Mouse (Mus musculus): ENCODE results near the gene C1qtnf2. TPM values are rescaled to one million over a fixed set of nuclear protein-coding genes. Genes with fewer than 3 reads are reported as not detected.

The C1qtnf2 gene
- polyA plus RNA-seq, 1 experiment from 2014 or later: 1.3 TPM

DNA sequence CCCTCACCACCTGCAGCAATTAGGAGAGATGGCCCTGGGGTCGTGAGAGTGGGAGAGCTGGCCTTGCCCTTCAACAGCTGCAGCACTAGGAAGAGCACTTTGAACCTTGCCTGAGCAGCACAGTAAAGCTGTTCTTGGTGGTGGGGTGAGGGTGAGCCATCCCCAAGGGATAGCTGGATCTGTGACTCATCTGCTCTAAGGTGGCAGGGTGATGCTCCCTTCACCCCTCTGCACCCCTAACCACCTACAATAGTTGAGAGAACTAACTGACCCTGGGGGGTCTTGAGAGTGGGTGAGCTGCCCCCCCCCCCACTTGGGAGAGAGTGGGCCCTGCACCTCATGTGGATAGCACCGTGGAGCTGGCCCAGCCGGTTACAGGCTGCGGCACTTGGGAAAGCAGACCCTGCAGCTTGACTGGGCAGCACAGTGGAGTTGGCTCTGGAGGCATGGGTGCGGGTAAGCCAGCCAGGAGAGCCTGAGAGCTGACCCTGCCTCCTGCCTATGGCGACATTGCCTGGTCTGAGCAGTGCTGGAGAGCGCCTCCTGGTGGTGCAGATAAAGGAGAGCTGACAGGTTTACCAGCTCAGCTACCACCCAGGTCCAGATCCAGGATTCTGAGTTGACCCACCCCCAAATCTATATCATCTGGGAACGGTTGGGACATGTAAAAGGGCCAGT is 42.4 kb downstream of the C1qtnf2 start:
- H3K9me3 ChIP-seq (replicated peaks; ENCODE audit: control insufficient read depth, low read length): no peaks in the 10 kb centered on the region
- no peak overlapping the region for H3K4me3 ChIP-seq (ENCODE audit: low read depth, low read length)
- H3K27ac ChIP-seq (ENCODE audit: low read depth, low read length): no peak overlapping the region
- no peaks in the 10 kb centered on the region for H3K27me3 ChIP-seq (ENCODE audit: control insufficient read depth, insufficient read depth, low read length)
- no peaks in the 10 kb centered on the region for H3K4me1 ChIP-seq (ENCODE audit: control insufficient read depth, insufficient read depth, low read length)
- no peak; the same call in 1 of the 2 replicates for ATAC-seq (replicated peaks; ENCODE audit: insufficient number of reproducible peaks, low FRiP score, low TSS enrichment)
- no peak overlapping the region for H3K9ac ChIP-seq (ENCODE audit: low read depth, low read length)
- H3K36me3 ChIP-seq (ENCODE audit: control insufficient read depth, insufficient read depth, low read length): no peaks in the 10 kb centered on the region
- H3K4me2 ChIP-seq: no peak overlapping the region
- WGBS (ENCODE audit: insufficient replicate concordance): 31% methylated on average over 8 of the region's 8 CpGs

DNA sequence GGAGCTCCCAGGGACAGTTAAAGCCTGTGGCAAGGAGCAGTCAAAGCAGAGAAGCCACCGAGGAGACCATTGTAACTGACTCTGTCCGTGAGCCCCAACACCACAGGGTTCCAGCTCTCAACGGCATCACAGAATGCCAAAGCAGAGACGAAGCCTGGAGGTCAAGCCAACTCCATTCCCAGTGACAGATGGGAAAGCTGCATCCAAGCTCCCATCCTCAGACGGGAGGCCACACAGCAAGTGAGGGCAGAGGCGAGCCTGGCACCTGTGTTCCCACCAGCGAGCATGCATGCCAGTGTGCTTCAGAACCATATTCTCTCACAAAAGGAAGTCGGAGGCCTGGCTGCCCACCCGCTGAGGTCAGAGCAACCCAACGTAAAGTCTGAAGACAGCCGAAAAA is 43.6 kb downstream of the C1qtnf2 start:
- H3K27me3 ChIP-seq (ENCODE audit: control insufficient read depth, insufficient read depth, low read length): no peaks in the 10 kb centered on the region
- ATAC-seq (replicated peaks; ENCODE audit: insufficient number of reproducible peaks, low FRiP score, low TSS enrichment): no peak
- no peak overlapping the region for H3K9ac ChIP-seq (ENCODE audit: low read depth, low read length)
- no peaks in the 10 kb centered on the region for H3K36me3 ChIP-seq (ENCODE audit: control insufficient read depth, insufficient read depth, low read length)
- H3K4me2 ChIP-seq: no peak overlapping the region
- no peak overlapping the region for H3K4me3 ChIP-seq (ENCODE audit: low read depth, low read length)
- H3K27ac ChIP-seq (ENCODE audit: low read depth, low read length): no peak overlapping the region
- no peaks in the 10 kb centered on the region for H3K4me1 ChIP-seq (ENCODE audit: control insufficient read depth, insufficient read depth, low read length)
- WGBS (ENCODE audit: insufficient replicate concordance): 81% methylated on average over 11 of the region's 11 CpGs
- no peaks in the 10 kb centered on the region for H3K9me3 ChIP-seq (replicated peaks; ENCODE audit: control insufficient read depth, low read length)

DNA sequence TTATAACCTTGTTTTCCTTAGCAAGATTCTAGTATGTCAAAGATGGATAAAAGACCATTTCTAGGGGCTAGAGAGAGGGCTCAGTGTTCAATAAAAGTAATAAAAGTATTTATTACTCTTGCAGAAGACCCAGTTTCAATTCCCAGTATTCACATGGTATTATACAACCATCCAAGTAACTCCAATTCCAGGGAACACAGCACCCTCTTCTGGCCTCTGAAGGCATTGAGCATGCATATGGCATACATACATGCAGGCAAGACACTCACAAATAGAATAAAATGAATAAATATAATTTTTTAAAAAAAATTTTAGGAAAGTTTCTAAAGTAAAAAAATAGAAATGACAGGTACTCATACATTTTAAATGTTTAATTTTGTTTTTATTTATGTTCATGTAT is 44.0 kb downstream of the C1qtnf2 start:
- Histone ChIP-seq H3K9ac (ENCODE audit: low read depth, low read length) (no peak overlapping the region), H3K4me2 (no peak overlapping the region), H3K27ac (ENCODE audit: low read depth, low read length) (no peak overlapping the region), H3K9me3 (replicated peaks; ENCODE audit: control insufficient read depth, low read length) (no peaks in the 10 kb centered on the region), H3K36me3 (ENCODE audit: control insufficient read depth, insufficient read depth, low read length) (no peaks in the 10 kb centered on the region), H3K4me1 (ENCODE audit: control insufficient read depth, insufficient read depth, low read length) (no peaks in the 10 kb centered on the region), H3K27me3 (ENCODE audit: control insufficient read depth, insufficient read depth, low read length) (no peaks in the 10 kb centered on the region), H3K4me3 (ENCODE audit: low read depth, low read length) (no peak overlapping the region)
- ATAC-seq (replicated peaks; ENCODE audit: insufficient number of reproducible peaks, low FRiP score, low TSS enrichment): no peak

DNA sequence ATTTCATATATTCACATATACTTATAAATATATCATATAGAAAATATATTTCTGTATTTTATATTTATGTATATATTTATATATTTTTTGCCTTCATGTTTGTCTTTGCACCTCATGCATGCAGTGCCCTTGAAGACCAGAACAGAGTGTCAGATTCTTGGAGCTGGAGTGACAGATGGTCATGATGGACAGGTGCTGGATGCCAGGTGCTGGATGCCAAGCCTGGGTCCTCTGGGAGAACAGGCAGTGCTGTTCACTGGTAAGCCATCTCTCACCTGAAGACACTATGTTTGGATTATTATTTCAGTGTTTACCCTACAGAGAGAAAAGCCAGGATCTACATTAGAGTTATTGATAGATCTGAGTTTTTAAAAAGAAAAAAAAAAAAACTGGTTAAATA is 44.7 kb downstream of the C1qtnf2 start:
- Histone ChIP-seq H3K27me3 (ENCODE audit: control insufficient read depth, insufficient read depth, low read length) (no peaks in the 10 kb centered on the region), H3K27ac (ENCODE audit: low read depth, low read length) (no peak overlapping the region), H3K9ac (ENCODE audit: low read depth, low read length) (no peak overlapping the region), H3K4me3 (ENCODE audit: low read depth, low read length) (no peak overlapping the region), H3K36me3 (ENCODE audit: control insufficient read depth, insufficient read depth, low read length) (no peaks in the 10 kb centered on the region), H3K4me2 (no peak overlapping the region), H3K4me1 (ENCODE audit: control insufficient read depth, insufficient read depth, low read length) (no peaks in the 10 kb centered on the region), H3K9me3 (replicated peaks; ENCODE audit: control insufficient read depth, low read length) (no peaks in the 10 kb centered on the region)
- ATAC-seq (replicated peaks; ENCODE audit: insufficient number of reproducible peaks, low FRiP score, low TSS enrichment): no peak

DNA sequence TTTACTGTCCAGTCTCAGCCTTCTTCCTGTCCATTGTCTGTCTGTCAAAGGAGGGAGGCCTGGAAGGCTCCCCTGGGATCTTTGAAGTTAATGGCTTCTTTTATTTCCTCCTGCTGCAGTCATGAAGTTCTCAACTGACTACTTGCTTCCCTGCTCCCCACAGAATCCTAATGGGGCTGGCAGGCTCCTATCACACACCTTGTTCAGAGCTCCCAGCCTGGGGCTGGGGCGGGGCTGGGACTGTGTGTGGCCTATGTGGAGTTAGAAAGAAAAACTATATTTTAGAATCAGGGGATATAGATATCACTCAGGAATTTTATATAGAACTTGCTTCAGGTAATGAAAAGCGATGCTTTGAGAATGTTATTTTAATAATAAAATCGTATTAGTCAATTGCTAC is 46.4 kb downstream of the C1qtnf2 start:
- Histone ChIP-seq H3K4me1 (ENCODE audit: control insufficient read depth, insufficient read depth, low read length) (no peaks in the 10 kb centered on the region), H3K4me3 (ENCODE audit: low read depth, low read length) (no peak overlapping the region), H3K36me3 (ENCODE audit: control insufficient read depth, insufficient read depth, low read length) (no peaks in the 10 kb centered on the region), H3K27me3 (ENCODE audit: control insufficient read depth, insufficient read depth, low read length) (no peaks in the 10 kb centered on the region), H3K9me3 (replicated peaks; ENCODE audit: control insufficient read depth, low read length) (no peaks in the 10 kb centered on the region), H3K27ac (ENCODE audit: low read depth, low read length) (no peak overlapping the region), H3K9ac (ENCODE audit: low read depth, low read length) (no peak overlapping the region), H3K4me2 (no peak overlapping the region)
- no peak for ATAC-seq (replicated peaks; ENCODE audit: insufficient number of reproducible peaks, low FRiP score, low TSS enrichment)
- WGBS (ENCODE audit: insufficient replicate concordance): 68% methylated on average over 3 of the region's 3 CpGs

DNA sequence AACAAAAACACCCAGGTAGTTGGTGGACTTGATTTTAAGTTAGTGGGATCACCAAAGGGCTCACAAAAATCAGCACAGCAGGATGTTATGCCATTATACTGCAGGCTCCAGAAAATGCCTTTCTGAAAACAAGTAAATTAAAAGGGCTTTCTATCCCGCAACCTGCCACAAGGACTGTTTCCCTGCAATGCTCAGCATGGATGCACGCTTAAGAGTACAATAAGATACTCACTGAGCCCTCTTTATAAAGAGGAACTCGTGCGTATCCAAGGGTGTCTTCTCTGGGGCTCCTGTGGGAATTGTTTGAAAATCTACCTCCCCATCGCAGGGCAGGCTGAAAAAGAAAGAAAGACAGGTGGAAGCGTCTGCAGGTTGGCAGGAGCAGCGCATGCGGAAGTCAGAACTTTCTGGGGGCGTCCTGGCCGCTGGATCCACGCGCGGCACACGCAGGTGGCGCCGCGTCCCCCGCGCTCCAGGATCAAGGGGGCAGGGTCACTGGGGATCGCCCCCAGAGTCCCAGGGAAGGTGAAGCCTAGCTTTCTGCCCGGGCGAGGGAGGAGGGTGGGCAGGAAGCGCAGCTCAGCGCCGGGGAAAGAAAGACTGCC is 54.1 kb downstream of the C1qtnf2 start:
- 1% methylated on average over 25 of the region's 25 CpGs for WGBS (ENCODE audit: insufficient replicate concordance)
- no peak for ATAC-seq (replicated peaks; ENCODE audit: insufficient number of reproducible peaks, low FRiP score, low TSS enrichment)

DNA sequence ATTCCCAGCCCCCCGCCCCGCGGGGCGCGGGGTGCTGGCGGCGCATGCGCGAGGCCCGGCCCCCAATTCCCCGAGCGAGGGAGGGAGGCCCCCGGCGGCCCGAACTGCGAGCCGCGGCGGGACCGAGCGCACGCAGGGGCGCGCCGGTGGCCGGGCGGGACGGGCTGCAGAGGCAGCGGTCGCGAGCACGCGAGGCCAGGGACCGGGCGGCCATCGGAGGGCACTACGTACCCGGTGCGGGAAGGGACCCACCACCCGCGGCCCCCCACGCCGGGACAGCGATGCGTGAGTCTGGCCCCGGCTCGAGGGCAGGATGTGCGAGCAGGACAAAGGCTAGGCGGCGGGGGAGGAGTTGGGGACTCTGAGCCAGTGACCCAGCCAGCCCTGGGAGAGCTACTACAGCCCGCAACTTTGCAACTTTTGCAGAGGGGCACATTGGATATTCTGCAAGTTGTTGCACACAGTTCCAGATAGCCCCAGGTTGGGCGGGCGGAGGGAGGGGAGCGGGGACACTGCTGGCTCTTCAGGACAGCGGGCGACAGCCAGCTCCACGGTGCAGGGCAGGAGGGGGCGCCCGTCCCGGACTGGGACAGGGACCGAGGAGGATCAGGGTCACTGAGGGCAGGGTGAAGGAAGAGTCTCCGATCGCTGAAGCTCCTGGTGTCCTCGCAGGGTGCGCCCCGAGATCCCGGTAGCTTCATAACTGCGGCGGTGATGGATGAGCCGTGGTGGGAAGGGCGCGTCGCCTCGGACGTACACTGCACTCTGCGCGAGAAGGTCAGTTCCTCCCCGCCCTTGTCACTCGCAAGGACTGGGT is 54.8 kb downstream of the C1qtnf2 start, which contains the start of gene Ccnjl:
Gene Ccnjl, plus strand, starts transcription at position 102 of the 817 bp plus-strand sequence.
- peak within 1 kb of the TSS; percentile 80 for H3K27ac ChIP-seq (ENCODE audit: low read depth, low read length)
- H3K36me3 ChIP-seq (ENCODE audit: control insufficient read depth, insufficient read depth, low read length): peaks cover 4% of the 10 kb centered on the region
- peak within 1 kb of the TSS; percentile 54 for H3K4me2 ChIP-seq
- 1% methylated on average over 50 of the region's 79 CpGs for WGBS (ENCODE audit: insufficient replicate concordance)
- H3K9me3 ChIP-seq (replicated peaks; ENCODE audit: control insufficient read depth, low read length): no peaks in the 10 kb centered on the region
- no peaks in the 10 kb centered on the region for H3K27me3 ChIP-seq (ENCODE audit: control insufficient read depth, insufficient read depth, low read length)
- peaks cover 28% of the 10 kb centered on the region for H3K4me1 ChIP-seq (ENCODE audit: control insufficient read depth, insufficient read depth, low read length)
- peak within 1 kb of the TSS; percentile 81 for H3K4me3 ChIP-seq (ENCODE audit: low read depth, low read length)
- peak within 1 kb of the TSS; percentile 94 for H3K9ac ChIP-seq (ENCODE audit: low read depth, low read length)
- peak; percentile 81 for ATAC-seq (replicated peaks; ENCODE audit: insufficient number of reproducible peaks, low FRiP score, low TSS enrichment)

More for the DNA sequence above, 54.1 kb downstream of the C1qtnf2 start:
- Histone ChIP-seq H3K27ac (ENCODE audit: low read depth, low read length) (peak overlapping the region; percentile 80), H3K4me1 (ENCODE audit: control insufficient read depth, insufficient read depth, low read length) (peaks cover 28% of the 10 kb centered on the region), H3K36me3 (ENCODE audit: control insufficient read depth, insufficient read depth, low read length) (peaks cover 4% of the 10 kb centered on the region; the same call in 1 of the 2 replicates), H3K27me3 (ENCODE audit: control insufficient read depth, insufficient read depth, low read length) (no peaks in the 10 kb centered on the region), H3K4me3 (ENCODE audit: low read depth, low read length) (peak overlapping the region; percentile 81), H3K9me3 (replicated peaks; ENCODE audit: control insufficient read depth, low read length) (no peaks in the 10 kb centered on the region), H3K9ac (ENCODE audit: low read depth, low read length) (peak overlapping the region; percentile 94), H3K4me2 (peak overlapping the region; percentile 54)

DNA sequence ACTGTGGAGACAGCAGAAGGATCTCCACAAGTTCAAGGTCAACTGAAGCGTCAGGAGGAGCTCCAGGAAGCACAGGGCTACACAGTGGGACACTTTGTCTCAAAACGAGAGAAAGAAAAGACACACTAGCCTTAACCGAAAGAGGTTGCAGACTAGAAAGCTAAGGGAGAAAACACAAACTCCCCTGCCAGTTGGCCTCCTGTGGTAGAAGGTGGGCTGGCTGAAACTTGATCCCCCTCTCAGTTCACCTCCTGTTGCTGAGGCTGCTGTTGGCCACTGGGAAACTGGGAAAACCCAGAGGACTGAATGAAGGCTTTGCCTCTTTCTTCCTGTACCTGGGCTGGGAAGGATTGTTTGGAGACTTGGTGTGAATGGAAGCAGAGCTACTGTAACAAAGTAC is 56.0 kb downstream of the C1qtnf2 start:
- 15% methylated on average over 3 of the region's 3 CpGs for WGBS (ENCODE audit: insufficient replicate concordance)

More for the DNA sequence above, 56.0 kb downstream of the C1qtnf2 start:
- peak overlapping the region; percentile 54 for H3K4me2 ChIP-seq
- ATAC-seq (replicated peaks; ENCODE audit: insufficient number of reproducible peaks, low FRiP score, low TSS enrichment): no peak
- H3K9me3 ChIP-seq (replicated peaks; ENCODE audit: control insufficient read depth, low read length): no peaks in the 10 kb centered on the region
- no peaks in the 10 kb centered on the region for H3K27me3 ChIP-seq (ENCODE audit: control insufficient read depth, insufficient read depth, low read length)
- peaks cover 4% of the 10 kb centered on the region for H3K36me3 ChIP-seq (ENCODE audit: control insufficient read depth, insufficient read depth, low read length)
- peak overlapping the region; percentile 81 for H3K4me3 ChIP-seq (ENCODE audit: low read depth, low read length)
- peaks cover 28% of the 10 kb centered on the region for H3K4me1 ChIP-seq (ENCODE audit: control insufficient read depth, insufficient read depth, low read length)
- H3K27ac ChIP-seq (ENCODE audit: low read depth, low read length): peak overlapping the region; percentile 59
- peak overlapping the region; percentile 61 for H3K9ac ChIP-seq (ENCODE audit: low read depth, low read length)

Measured in heart, embryonic 11.5 days (tissue).